Mouse (Mus musculus) cerebellum, postnatal 25 days (tissue): ENCODE measurements around the gene Nlrp1a.

Source experiments
- DNase-seq, 2 experiments: peaks; one replicate each; pipeline ENCODE4 v3.0.0; 2021; ENCODE audit warnings: mixed read lengths in 2 of 2

Gene Nlrp1a

GRCm38 (mm10) chr11:71144661-71145060 is at the start of gene Nlrp1a:
Gene Nlrp1a (minus strand): TSS chr11:71144704.
- no peak for DNase-seq

- no peak for DNase-seq
Measured at GRCm38 (mm10) chr11:71169633-71170032, 25.1 kb upstream of the Nlrp1a start.

DNA sequence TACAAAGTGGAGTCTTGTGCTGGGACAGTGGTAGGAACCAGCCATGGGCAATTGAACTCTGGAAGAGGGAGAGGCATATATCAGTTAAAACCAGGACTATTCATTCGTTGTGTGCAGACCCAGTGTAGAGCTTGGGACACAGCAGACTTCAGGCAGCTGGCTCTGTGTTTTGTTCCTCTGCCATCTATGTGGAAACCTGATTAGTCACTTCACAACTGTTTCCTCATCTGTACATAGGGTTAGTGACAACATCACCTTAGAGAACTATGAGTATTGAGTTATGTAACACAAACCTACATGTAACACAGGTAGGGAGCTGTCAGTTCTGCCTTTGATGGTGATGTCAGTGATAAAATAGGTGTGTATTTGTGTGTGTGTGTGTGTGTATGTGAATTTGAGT is 19.6 kb upstream of the Nlrp1a start:
- DNase-seq: no peak

DNA sequence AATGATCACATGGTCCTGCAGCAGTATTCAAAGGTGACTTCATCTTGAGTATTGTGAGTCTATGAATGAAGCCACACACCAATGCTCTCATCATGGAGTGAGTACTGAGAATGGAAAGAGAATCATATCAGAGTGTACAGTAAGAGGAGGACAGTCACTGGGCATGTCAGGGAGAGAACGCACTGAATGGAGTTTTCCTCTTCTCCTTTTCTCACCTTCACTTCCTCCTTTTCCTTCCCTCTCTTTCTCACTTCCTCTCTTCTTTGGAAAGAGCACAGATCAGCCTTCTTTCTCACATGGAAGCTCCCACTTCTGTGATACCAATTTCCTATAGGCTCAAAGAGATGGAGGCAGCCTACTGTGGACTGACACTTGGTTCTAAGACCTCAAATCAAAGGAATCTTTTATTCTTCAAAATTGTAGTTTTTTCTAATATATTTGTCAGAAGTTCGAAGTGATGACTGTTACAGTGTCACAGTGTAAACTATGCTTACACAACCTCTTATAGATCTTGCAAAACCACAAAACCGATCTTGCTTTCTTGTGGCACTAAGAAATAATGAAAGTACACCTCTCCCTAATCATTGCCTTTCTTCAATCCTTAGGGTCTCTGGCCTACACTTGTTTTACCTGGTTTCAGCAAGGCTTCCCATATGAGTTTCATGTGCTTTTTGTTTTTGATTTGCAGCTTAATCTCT is 15.1 kb upstream of the Nlrp1a start:
- DNase-seq: no peak

- no peak for DNase-seq
Measured at GRCm38 (mm10) chr11:71155272-71155671, 10.8 kb upstream of the Nlrp1a start.

DNA sequence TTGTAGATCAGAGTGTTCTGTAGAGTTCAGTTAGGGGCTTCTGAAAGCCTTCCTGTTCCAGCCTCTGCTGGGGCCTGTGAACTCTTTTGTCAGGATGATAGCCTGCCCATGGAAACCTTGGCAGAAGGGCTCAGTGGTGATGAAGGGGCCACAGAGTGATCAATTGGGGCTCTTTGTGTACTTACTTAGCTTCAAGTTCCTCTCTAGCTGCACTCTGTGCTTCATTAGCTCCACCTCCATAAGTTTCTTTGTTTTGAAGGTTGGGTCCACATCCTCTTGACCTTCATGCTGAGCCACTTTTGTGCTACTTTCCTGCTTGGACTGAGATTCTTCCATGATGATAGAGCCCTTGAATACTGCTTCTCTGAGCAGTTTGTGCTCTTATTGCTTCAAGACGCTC is 2.5 kb downstream of the Nlrp1a start:
- no peak for DNase-seq

DNA sequence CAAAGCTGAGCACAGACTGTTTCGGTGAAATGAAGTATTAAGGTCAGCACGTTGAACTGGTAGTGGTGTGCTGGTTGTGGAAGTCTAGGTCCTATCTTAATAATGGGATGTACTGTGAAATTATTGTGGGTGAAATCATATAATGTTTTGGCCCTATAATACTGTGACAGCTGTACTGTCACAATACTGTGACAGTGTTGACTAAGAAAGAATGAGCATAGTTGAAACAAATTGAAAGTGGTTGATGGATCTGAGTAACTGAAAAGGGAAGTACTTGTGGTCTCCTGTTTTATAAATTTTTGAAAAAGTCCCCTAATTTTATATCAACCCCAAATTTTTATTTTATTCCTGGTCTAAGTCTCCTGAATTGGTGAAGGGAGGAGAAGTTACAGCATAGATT is 37.4 kb downstream of the Nlrp1a start:
- no peak for DNase-seq

- DNase-seq: no peak
Measured at GRCm38 (mm10) chr11:71106261-71107021, 38.1 kb downstream of the Nlrp1a start.

DNA sequence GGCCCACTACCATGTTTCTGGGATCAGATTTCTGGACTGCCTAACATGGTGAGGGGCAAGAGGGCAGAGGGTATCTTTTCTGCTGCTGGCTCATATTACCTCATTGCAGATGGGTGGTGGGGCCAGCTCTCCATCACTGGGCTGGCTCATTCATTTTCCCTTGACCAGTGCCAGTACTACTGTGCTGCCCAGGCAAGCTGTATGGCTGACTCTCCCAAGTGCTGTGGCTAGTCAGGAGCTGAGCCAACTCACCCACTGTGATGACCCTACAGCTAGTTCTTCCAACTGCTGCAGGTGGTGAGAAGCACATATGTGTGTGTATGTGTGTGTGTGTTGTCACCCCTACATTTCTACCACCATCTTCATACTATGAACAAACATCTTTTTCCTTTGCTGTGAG is 40.6 kb downstream of the Nlrp1a start:
- no peak for DNase-seq

GRCm38 (mm10) chr11:71076342-71076741 is 68.2 kb downstream of the Nlrp1a start:
- no peak for DNase-seq

- peak in 1 of 2 experiments; percentile 14 for DNase-seq
Measured at GRCm38 (mm10) chr11:71052554-71052953, 92.0 kb downstream of the Nlrp1a start.
